Mouse (Mus musculus) liver, embryonic 16.5 days (tissue): ENCODE data around the gene Vmn2r67. TPM values are rescaled to one million over a fixed set of nuclear protein-coding genes. Genes with fewer than 3 reads are reported as not detected.
"Not testable (repeated sequence)": the region's sequence is repeated elsewhere in the genome, so short reads cannot be mapped to it uniquely, and the experiment has no call there.

Experiments used
- ATAC-seq: fragments of 200-750 bp; cut with Nextera tagmentation; 2 replicates; pipeline ENCODE4 v1.8.0; 2017; ENCODE audit warnings: low read depth, mild to moderate bottlenecking, moderate number of reproducible peaks, moderate library complexity
- H3K27ac ChIP-seq: fragments of 300-500 bp; sonication (generic); 2 replicates; pipeline ENCODE4 v1.5.1; 2014; ENCODE audit warnings: mild to moderate bottlenecking, low read length
- H3K27me3 ChIP-seq: fragments of 300-500 bp; sonication (generic); 2 replicates; pipeline ENCODE4 v1.6.1; 2014; ENCODE audit warnings: low read depth, low read length, mixed read lengths; ENCODE audit not compliant: control insufficient read depth, insufficient read depth
- H3K36me3 ChIP-seq: fragments of 300-500 bp; sonication (generic); 2 replicates; pipeline ENCODE4 v1.6.1; 2014; ENCODE audit warnings: mild to moderate bottlenecking; ENCODE audit not compliant: control insufficient read depth, insufficient read depth
- H3K4me1 ChIP-seq: fragments of 300-500 bp; sonication (generic); 2 replicates; pipeline ENCODE4 v1.6.1; 2014; ENCODE audit warnings: low read depth, low read length, mixed read lengths; ENCODE audit not compliant: control insufficient read depth
- H3K4me2 ChIP-seq: fragments of 300-500 bp; sonication (generic); 2 replicates; pipeline ENCODE4 v1.6.1; 2014; ENCODE audit warnings: low read depth, low read length, mixed read lengths
- H3K4me3 ChIP-seq: fragments of 300-500 bp; sonication (generic); 2 replicates; pipeline ENCODE4 v1.5.1; 2014; ENCODE audit warnings: low read depth, mild to moderate bottlenecking, low read length
- H3K9ac ChIP-seq: fragments of 300-500 bp; sonication (generic); 2 replicates; pipeline ENCODE4 v1.6.1; 2014; ENCODE audit warnings: low read depth, low read length
- H3K9me3 ChIP-seq: fragments of 300-500 bp; sonication (generic); replicated peaks from 2 replicates; pipeline ENCODE4 v1.6.1; 2016; ENCODE audit warnings: low read length; ENCODE audit not compliant: control insufficient read depth
- WGBS: fragments of 180-500 bp; shearing (Covaris S2); extraction: QIAGEN DNeasy Blood & Tissue Kit; methylation state at CpG from one replicate; pipeline ENCODE4 v1.1.7; 2014; ENCODE audit not compliant: insufficient replicate concordance; 5-methylcytosine and 5-hydroxymethylcytosine counted together
- polyA plus RNA-seq: library from polyadenylated mRNA; unstranded; fragments of >200 nt; fragmentation: Nextera tagmentation; extraction: Ambion mirVana; gene quantifications from 2 replicates; pipeline ENCODE4 v1.2.1, GENCODE M21; 2015

Vmn2r67 gene
- polyA plus RNA-seq, result not detected in 2 replicates

DNA sequence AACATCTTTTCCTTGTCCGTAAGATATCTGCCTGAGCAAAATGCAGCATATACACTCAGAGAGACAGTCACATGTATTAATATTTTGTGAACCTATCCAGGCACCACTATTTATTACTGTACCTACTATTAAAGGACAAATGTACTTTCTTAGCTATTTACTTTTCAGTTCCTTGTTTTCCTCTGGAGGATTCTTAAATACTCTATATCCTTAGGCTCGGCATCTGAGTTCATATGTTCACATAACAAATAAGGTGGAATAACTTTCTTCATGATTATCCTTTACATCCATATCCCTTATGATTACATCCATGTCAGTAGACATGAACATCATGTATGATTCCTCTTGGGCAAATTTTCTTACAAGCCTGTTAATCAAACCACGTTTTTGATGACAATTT, at the start of gene Vmn2r67:
TSS of gene Vmn2r67 (minus strand) at position 101 of the 400 bp plus-strand sequence.
- Histone ChIP-seq H3K9ac (no peak within 1 kb of the TSS), H3K27ac (no peak within 1 kb of the TSS), H3K9me3 (no peaks in the 10 kb centered on the region), H3K4me2 (no peak within 1 kb of the TSS), H3K27me3 (no peaks in the 10 kb centered on the region), H3K4me1 (no peaks in the 10 kb centered on the region), H3K4me3 (no peak within 1 kb of the TSS), H3K36me3 (no peaks in the 10 kb centered on the region)
- WGBS, result 60% methylated on average over 3 of the region's 3 CpGs
- ATAC-seq, result no peak

DNA sequence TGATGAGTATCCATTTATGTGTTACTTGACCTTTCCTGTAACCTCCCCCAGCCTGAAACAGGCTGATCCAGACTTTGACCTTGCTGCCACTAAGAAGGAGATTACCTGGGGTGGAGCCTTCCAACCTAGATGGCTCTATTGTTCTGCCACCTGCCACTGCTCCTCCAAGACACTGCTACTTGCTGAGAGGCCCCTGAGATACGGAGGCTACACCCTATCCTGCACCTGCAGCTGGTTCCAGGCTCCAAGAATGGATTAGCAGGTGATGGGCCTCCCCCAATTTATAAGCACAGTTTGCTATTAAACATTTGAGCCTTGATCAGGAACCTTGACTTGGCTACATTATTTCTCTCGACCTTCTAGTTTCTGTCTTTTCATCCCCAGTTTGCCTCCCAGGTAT, 51.3 kb downstream of the Vmn2r67 start:
- not testable (repeated sequence) for H3K4me3 ChIP-seq, H3K9me3 ChIP-seq, H3K27me3 ChIP-seq, H3K36me3 ChIP-seq, H3K4me2 ChIP-seq, ATAC-seq, H3K4me1 ChIP-seq, H3K9ac ChIP-seq, H3K27ac ChIP-seq
- WGBS, result 20% methylated on average over 2 of the region's 2 CpGs

Other genes with a start within 250 kb of the Vmn2r67 start
- not detected in 2 replicates for gene Vmn2r65, start 191.9 kb downstream of the Vmn2r67 start, polyA plus RNA-seq
- gene Vmn2r66, start 143.7 kb downstream of the Vmn2r67 start, polyA plus RNA-seq, result not detected in 2 replicates
- not detected in 2 replicates for gene Vmn2r68, start 81.8 kb upstream of the Vmn2r67 start, polyA plus RNA-seq